Mouse (Mus musculus): ENCODE measurements around the gene Pomc. TPM values are rescaled to one million over a fixed set of nuclear protein-coding genes. Genes with fewer than 3 reads are reported as not detected.
"Not testable (repeated sequence)": the region's sequence is repeated elsewhere in the genome, so short reads cannot be mapped to it uniquely, and the experiment has no call there.

Gene Pomc
- total and polyA plus RNA-seq, 2 experiments = 0.18 TPM; not detected in 1

- WGBS = 18% methylated on average over 3 of the region's 3 CpGs
- Histone ChIP-seq H3K27me3 (ENCODE audit: control insufficient read depth, insufficient read depth, low read length) (no peaks in the 10 kb centered on the region), H3K4me3 (ENCODE audit: insufficient read depth, low read depth, low read length) (no peak overlapping the region)
Observed at GRCm38 (mm10) chr12:3956351-3956750, 1.6 kb downstream of the Pomc start.

DNA sequence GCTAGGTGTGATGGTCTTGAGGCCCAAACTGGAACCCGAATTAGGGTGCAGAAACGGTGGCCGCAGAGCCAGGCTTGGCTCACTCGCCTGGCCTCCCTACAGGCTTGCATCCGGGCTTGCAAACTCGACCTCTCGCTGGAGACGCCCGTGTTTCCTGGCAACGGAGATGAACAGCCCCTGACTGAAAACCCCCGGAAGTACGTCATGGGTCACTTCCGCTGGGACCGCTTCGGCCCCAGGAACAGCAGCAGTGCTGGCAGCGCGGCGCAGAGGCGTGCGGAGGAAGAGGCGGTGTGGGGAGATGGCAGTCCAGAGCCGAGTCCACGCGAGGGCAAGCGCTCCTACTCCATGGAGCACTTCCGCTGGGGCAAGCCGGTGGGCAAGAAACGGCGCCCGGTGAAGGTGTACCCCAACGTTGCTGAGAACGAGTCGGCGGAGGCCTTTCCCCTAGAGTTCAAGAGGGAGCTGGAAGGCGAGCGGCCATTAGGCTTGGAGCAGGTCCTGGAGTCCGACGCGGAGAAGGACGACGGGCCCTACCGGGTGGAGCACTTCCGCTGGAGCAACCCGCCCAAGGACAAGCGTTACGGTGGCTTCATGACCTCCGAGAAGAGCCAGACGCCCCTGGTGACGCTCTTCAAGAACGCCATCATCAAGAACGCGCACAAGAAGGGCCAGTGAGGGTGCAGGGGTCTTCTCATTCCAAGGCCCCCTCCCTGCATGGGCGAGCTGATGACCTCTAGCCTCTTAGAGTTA is 5.2 kb downstream of the Pomc start:
- 6% methylated on average over 53 of the region's 53 CpGs for WGBS
- Histone ChIP-seq H3K27ac (replicated peaks; ENCODE audit: insufficient read depth, low read depth, low read length) (peak overlapping the region; percentile 45), H3K79me2 (ENCODE audit: control insufficient read depth, insufficient read depth, low read length) (no peaks in the 10 kb centered on the region), H3K4me1 (ENCODE audit: control insufficient read depth, insufficient read depth, low read length) (peaks cover 2% of the 10 kb centered on the region; the same call in 1 of the 2 replicates), H3K4me3 (ENCODE audit: insufficient read depth, low read depth, low read length) (peak overlapping the region; percentile 72), H3K9ac (ENCODE audit: low read depth, low read length) (peak overlapping the region; percentile 72), H3K36me3 (ENCODE audit: control insufficient read depth, insufficient read depth, low read length) (no peaks in the 10 kb centered on the region), H3K27me3 (ENCODE audit: control insufficient read depth, insufficient read depth, low read length) (no peaks in the 10 kb centered on the region)
- TF ChIP-seq POLR2A (IDR thresholded peaks at IDR 0.05; ENCODE audit: extremely low read depth, insufficient read depth, low read length) = peak; percentile 72; the same call in 1 of the 2 replicates
- no peak for TF ChIP-seq CTCF (IDR thresholded peaks at IDR 0.05; ENCODE audit: low read depth, low read length)
- peak; percentile 53 for DNase-seq (ENCODE audit: extremely low read depth, low read depth, low spot score)

More at GRCm38 (mm10) chr12:3956351-3956750, 1.6 kb downstream of the Pomc start:
- Histone ChIP-seq H3K79me2 (ENCODE audit: control insufficient read depth, insufficient read depth, low read length) (no peaks in the 10 kb centered on the region), H3K9ac (ENCODE audit: low read depth, low read length) (no peak overlapping the region), H3K27ac (replicated peaks; ENCODE audit: insufficient read depth, low read depth, low read length) (no peak overlapping the region), H3K4me1 (ENCODE audit: control insufficient read depth, insufficient read depth, low read length) (peaks cover 2% of the 10 kb centered on the region; the same call in 1 of the 2 replicates), H3K36me3 (ENCODE audit: control insufficient read depth, insufficient read depth, low read length) (no peaks in the 10 kb centered on the region)
- no peak for DNase-seq (ENCODE audit: extremely low read depth, low read depth, low spot score)
- no peak for TF ChIP-seq POLR2A (IDR thresholded peaks at IDR 0.05; ENCODE audit: extremely low read depth, insufficient read depth, low read length)
- TF ChIP-seq CTCF (IDR thresholded peaks at IDR 0.05; ENCODE audit: low read depth, low read length) = 0 out of 2 replicates have a peak, but pooled peaks have one; percentile 4

GRCm38 (mm10) chr12:3960553-3960952 is 5.8 kb downstream of the Pomc start:
- TF ChIP-seq POLR2A (IDR thresholded peaks at IDR 0.05; ENCODE audit: extremely low read depth, insufficient read depth, low read length) = no peak
- TF ChIP-seq CTCF (IDR thresholded peaks at IDR 0.05; ENCODE audit: low read depth, low read length) = peak; percentile 27; the same call in 1 of the 2 replicates
- Histone ChIP-seq H3K79me2 (ENCODE audit: control insufficient read depth, insufficient read depth, low read length) (no peaks in the 10 kb centered on the region), H3K27ac (replicated peaks; ENCODE audit: insufficient read depth, low read depth, low read length) (no peak overlapping the region), H3K9ac (ENCODE audit: low read depth, low read length) (no peak overlapping the region), H3K36me3 (ENCODE audit: control insufficient read depth, insufficient read depth, low read length) (no peaks in the 10 kb centered on the region), H3K4me3 (ENCODE audit: insufficient read depth, low read depth, low read length) (no peak overlapping the region), H3K27me3 (ENCODE audit: control insufficient read depth, insufficient read depth, low read length) (no peaks in the 10 kb centered on the region), H3K4me1 (ENCODE audit: control insufficient read depth, insufficient read depth, low read length) (peaks cover 2% of the 10 kb centered on the region; the same call in 1 of the 2 replicates)
- WGBS = 36% methylated on average over 4 of the region's 4 CpGs
- peak; percentile 49 for DNase-seq (ENCODE audit: extremely low read depth, low read depth, low spot score)

GRCm38 (mm10) chr12:3967196-3967595 is 12.4 kb downstream of the Pomc start:
- 86% methylated on average over 4 of the region's 4 CpGs for WGBS
- DNase-seq (ENCODE audit: extremely low read depth, low read depth, low spot score) = no peak
- H3K4me3 ChIP-seq (ENCODE audit: insufficient read depth, low read depth, low read length) = no peak overlapping the region
- no peak overlapping the region for H3K27ac ChIP-seq (replicated peaks; ENCODE audit: insufficient read depth, low read depth, low read length)
- no peaks in the 10 kb centered on the region for H3K79me2 ChIP-seq (ENCODE audit: control insufficient read depth, insufficient read depth, low read length)
- no peaks in the 10 kb centered on the region for H3K4me1 ChIP-seq (ENCODE audit: control insufficient read depth, insufficient read depth, low read length)
- no peak overlapping the region for H3K9ac ChIP-seq (ENCODE audit: low read depth, low read length)
- no peaks in the 10 kb centered on the region for H3K36me3 ChIP-seq (ENCODE audit: control insufficient read depth, insufficient read depth, low read length)
- no peaks in the 10 kb centered on the region for H3K27me3 ChIP-seq (ENCODE audit: control insufficient read depth, insufficient read depth, low read length)
- TF ChIP-seq POLR2A (IDR thresholded peaks at IDR 0.05; ENCODE audit: extremely low read depth, insufficient read depth, low read length) (no peak), CTCF (IDR thresholded peaks at IDR 0.05; ENCODE audit: low read depth, low read length) (no peak)

GRCm38 (mm10) chr12:3968380-3968779 is 13.6 kb downstream of the Pomc start:
- Histone ChIP-seq H3K9ac (ENCODE audit: low read depth, low read length) (no peak overlapping the region), H3K27me3 (ENCODE audit: control insufficient read depth, insufficient read depth, low read length) (no peaks in the 10 kb centered on the region), H3K27ac (replicated peaks; ENCODE audit: insufficient read depth, low read depth, low read length) (no peak overlapping the region), H3K4me3 (ENCODE audit: insufficient read depth, low read depth, low read length) (no peak overlapping the region), H3K79me2 (ENCODE audit: control insufficient read depth, insufficient read depth, low read length) (no peaks in the 10 kb centered on the region), H3K36me3 (ENCODE audit: control insufficient read depth, insufficient read depth, low read length) (no peaks in the 10 kb centered on the region), H3K4me1 (ENCODE audit: control insufficient read depth, insufficient read depth, low read length) (no peaks in the 10 kb centered on the region)
- no peak for TF ChIP-seq POLR2A (IDR thresholded peaks at IDR 0.05; ENCODE audit: extremely low read depth, insufficient read depth, low read length)
- TF ChIP-seq CTCF (IDR thresholded peaks at IDR 0.05; ENCODE audit: low read depth, low read length) = no peak
- WGBS = 61% methylated on average over 9 of the region's 9 CpGs
- DNase-seq (ENCODE audit: extremely low read depth, low read depth, low spot score) = no peak

DNA sequence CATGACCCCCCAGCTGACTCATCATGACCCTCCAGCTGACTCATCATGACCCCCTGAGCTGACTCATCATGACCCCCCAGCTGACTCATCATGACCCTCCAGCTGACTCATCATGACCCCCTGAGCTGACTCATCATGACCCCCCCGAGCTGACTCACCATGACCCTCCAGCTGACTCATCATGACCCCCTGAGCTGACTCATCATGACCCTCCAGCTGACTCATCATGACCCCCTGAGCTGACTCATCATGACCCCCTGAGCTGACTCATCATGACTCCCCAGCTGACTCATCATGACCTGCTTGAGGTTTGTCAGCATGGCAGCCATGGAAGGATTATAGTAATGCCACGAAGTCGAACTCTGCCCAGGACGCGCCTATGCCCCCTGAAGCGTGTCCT is 18.4 kb downstream of the Pomc start:
- not testable (repeated sequence) for H3K36me3 ChIP-seq (ENCODE audit: control insufficient read depth, insufficient read depth, low read length); H3K4me1 ChIP-seq (ENCODE audit: control insufficient read depth, insufficient read depth, low read length); DNase-seq (ENCODE audit: extremely low read depth, low read depth, low spot score); H3K27ac ChIP-seq (replicated peaks; ENCODE audit: insufficient read depth, low read depth, low read length); H3K4me3 ChIP-seq (ENCODE audit: insufficient read depth, low read depth, low read length); H3K79me2 ChIP-seq (ENCODE audit: control insufficient read depth, insufficient read depth, low read length); H3K9ac ChIP-seq (ENCODE audit: low read depth, low read length); H3K27me3 ChIP-seq (ENCODE audit: control insufficient read depth, insufficient read depth, low read length)
- 92% methylated on average over 6 of the region's 6 CpGs for WGBS

Data from liver, adult 2 months (tissue).